Mouse (Mus musculus) CH12.LX (cell line): ENCODE measurements around the gene Myod1. TPM values are rescaled to one million over a fixed set of nuclear protein-coding genes. Genes with fewer than 3 reads are reported as not detected.

Experiments used
- DNase-seq: peaks from one replicate; pipeline ENCODE4 v3.0.0-alpha.2; 2013; ENCODE audit errors: extremely low read depth
- H3K27ac ChIP-seq: 2 replicates; pipeline ENCODE4 v1.5.1; 2012; ENCODE audit warnings: low read depth, mild to moderate bottlenecking, control low read depth, moderate library complexity; ENCODE audit not compliant: insufficient read depth
- H3K27me3 ChIP-seq: replicated peaks from 2 replicates; pipeline ENCODE3; 2012; ENCODE audit warnings: inconsistent platforms
- H3K36me3 ChIP-seq, 2 experiments: replicated peaks in 1 of 2; 2 replicates each; pipeline versions ENCODE3 to v1.6.1; 2012; ENCODE audit warnings: inconsistent platforms in 1 of 2, low read length in 1 of 2, mild to moderate bottlenecking in 1 of 2, mixed read lengths in 1 of 2, moderate library complexity in 1 of 2; ENCODE audit not compliant: control insufficient read depth in 1 of 2, insufficient read depth in 1 of 2
- H3K4me1 ChIP-seq, 2 experiments: 2 replicates each; pipeline ENCODE4 v1.6.1; 2012; ENCODE audit warnings: inconsistent platforms in 1 of 2, moderate library complexity in 1 of 2; ENCODE audit not compliant: insufficient read depth in 2 of 2, control insufficient read depth in 1 of 2
- H3K4me2 ChIP-seq: 2 replicates; pipeline ENCODE4 v1.6.1; 2012; ENCODE audit warnings: low read depth, mild to moderate bottlenecking, control low read depth; ENCODE audit not compliant: poor library complexity, insufficient read depth, severe bottlenecking
- H3K4me3 ChIP-seq, 3 experiments: fragments of 150-350 bp in 1 of 3; sonication (generic) in 1 of 3; replicated peaks in 1 of 3; 2 replicates each; pipeline versions ENCODE3 to v1.5.1; 2011 to 2012; ENCODE audit warnings: low read depth in 2 of 3, low read length in 2 of 3, mild to moderate bottlenecking in 2 of 3, moderate library complexity in 2 of 3, control low read depth in 1 of 3, improper control_type of control experiment in 1 of 3, inconsistent platforms in 1 of 3, mixed read lengths in 1 of 3; ENCODE audit not compliant: poor library complexity in 1 of 3
- H3K79me2 ChIP-seq: replicated peaks from 2 replicates; pipeline ENCODE4 v1.6.1; 2012; ENCODE audit warnings: mild to moderate bottlenecking, moderate library complexity; ENCODE audit not compliant: control insufficient read depth, poor library complexity, insufficient read depth, severe bottlenecking; ENCODE audit errors: extremely low read depth
- H3K9ac ChIP-seq: 2 replicates; pipeline ENCODE4 v1.6.1; 2012; ENCODE audit warnings: low read depth, mild to moderate bottlenecking, control low read depth, moderate library complexity; ENCODE audit not compliant: insufficient read depth
- H3K9me3 ChIP-seq: replicated peaks from 2 replicates; pipeline ENCODE3; 2012; ENCODE audit warnings: low read length, inconsistent platforms, mixed read lengths
- BHLHE40 ChIP-seq: IDR thresholded peaks from 2 replicates; pipeline ENCODE4 v1.6.1; 2011; ENCODE audit warnings: mild to moderate bottlenecking, low read depth, low read length, improper control_type of control experiment
- CHD1 ChIP-seq: IDR thresholded peaks from 2 replicates; pipeline ENCODE4 v1.6.1; 2012; ENCODE audit warnings: low read depth, low read length, improper control_type of control experiment, inconsistent platforms
- CTCF ChIP-seq, 2 experiments: IDR thresholded peaks in 1 of 2; conservative IDR thresholded peaks in 1 of 2; 2 replicates each; pipeline ENCODE4 v1.5.1; 2011 to 2012; ENCODE audit warnings: low read depth in 2 of 2, low read length in 2 of 2, improper control_type of control experiment in 1 of 2, inconsistent platforms in 1 of 2, mild to moderate bottlenecking in 1 of 2, moderate library complexity in 1 of 2
- HCFC1 ChIP-seq: IDR thresholded peaks from 2 replicates; pipeline ENCODE4 v1.6.1; 2012; ENCODE audit warnings: low read depth, mild to moderate bottlenecking, inconsistent platforms, low read length, improper control_type of control experiment
- JUN ChIP-seq: IDR thresholded peaks from 2 replicates; pipeline ENCODE4 v1.6.1; 2011; ENCODE audit warnings: low read depth, mild to moderate bottlenecking, low read length, improper control_type of control experiment, moderate library complexity; ENCODE audit not compliant: insufficient read depth
- JUND ChIP-seq: conservative IDR thresholded peaks from 2 replicates; pipeline ENCODE4 v1.6.1; 2011; ENCODE audit warnings: low read depth, low read length, improper control_type of control experiment
- MAFK ChIP-seq: IDR thresholded peaks from 2 replicates; pipeline ENCODE4 v1.6.1; 2011; ENCODE audit warnings: low read length, improper control_type of control experiment; ENCODE audit not compliant: insufficient replicate concordance
- MXI1 ChIP-seq: IDR thresholded peaks from 2 replicates; pipeline ENCODE4 v1.6.1; 2011; ENCODE audit warnings: mild to moderate bottlenecking, low read depth, low read length, improper control_type of control experiment
- NELFE ChIP-seq: IDR thresholded peaks from 2 replicates; pipeline ENCODE4 v1.6.1; 2011; ENCODE audit warnings: low read depth, low read length, improper control_type of control experiment
- PAX5 ChIP-seq: IDR thresholded peaks from 2 replicates; pipeline ENCODE4 v1.6.1; 2012; ENCODE audit warnings: low read length, inconsistent platforms, mixed read lengths
- POLR2AphosphoS2 ChIP-seq: IDR thresholded peaks from 2 replicates; pipeline ENCODE4 v1.6.1; 2011; ENCODE audit warnings: low read depth, low read length, improper control_type of control experiment
- RCOR1 ChIP-seq: conservative IDR thresholded peaks from 2 replicates; pipeline ENCODE4 v1.6.1; 2012; ENCODE audit warnings: low read depth, mild to moderate bottlenecking, inconsistent platforms, low read length, improper control_type of control experiment
- TCF12 ChIP-seq: IDR thresholded peaks from 2 replicates; pipeline ENCODE4 v1.6.1; 2014; ENCODE audit warnings: low read depth, mild to moderate bottlenecking, inconsistent platforms, low read length, improper control_type of control experiment
- USF1 ChIP-seq: IDR thresholded peaks from 2 replicates; pipeline ENCODE4 v1.6.1; 2014; ENCODE audit warnings: low read depth, mild to moderate bottlenecking, inconsistent platforms, low read length, improper control_type of control experiment
- USF2 ChIP-seq: conservative IDR thresholded peaks from 2 replicates; pipeline ENCODE4 v1.6.1; 2011; ENCODE audit warnings: low read depth, low read length, improper control_type of control experiment
- ZKSCAN1 ChIP-seq: IDR thresholded peaks from 2 replicates; pipeline ENCODE4 v1.6.1; 2012; ENCODE audit warnings: low read depth, inconsistent platforms, low read length, improper control_type of control experiment, borderline replicate concordance
- ZMIZ1 ChIP-seq: IDR thresholded peaks from 2 replicates; pipeline ENCODE4 v1.6.1; 2012; ENCODE audit warnings: low read depth, mild to moderate bottlenecking, inconsistent platforms, low read length, improper control_type of control experiment
- ZNF384 ChIP-seq: IDR thresholded peaks from 2 replicates; pipeline ENCODE4 v1.6.1; 2012; ENCODE audit warnings: low read depth, low read length, improper control_type of control experiment, inconsistent platforms
- dilution Hi-C: fragments of 300-500 bp; cut with MboI; formaldehyde crosslinking; loops from 2 replicates; pipeline ENCODE4 v1.14.3; 2020; ENCODE audit warnings: low sequenced_read_pairs; ENCODE audit not compliant: extremely low pct_unique_long_range_greater_than_20kb, extremely low pct_ligation_motif_present
- in situ Hi-C: fragments of 300-500 bp; cut with MboI; formaldehyde crosslinking; loops from 3 replicates; pipeline ENCODE4 v1.14.3; 2019; ENCODE audit warnings: low sequenced_read_pairs, low pct_ligation_motif_present, low pct_unique_long_range_greater_than_20kb, mixed read lengths
- polyA plus RNA-seq: library from polyadenylated mRNA; unstranded; fragments of >175 nt; gene quantifications from 2 replicates; pipeline ENCODE4 v1.2.1, GENCODE M21; 2012; ENCODE audit warnings: low read depth; ENCODE audit not compliant: insufficient read length
- total RNA-seq, 2 experiments: library from RNA; depleted of rRNA; stranded (reverse); fragments of 300-350 nt in 1 of 2; fragments of >200 nt in 1 of 2; gene quantifications; 2 replicates each; pipeline ENCODE4 v1.2.3; 2012 to 2014

Gene Myod1
- total and polyA plus RNA-seq, 3 experiments, result not detected

DNA sequence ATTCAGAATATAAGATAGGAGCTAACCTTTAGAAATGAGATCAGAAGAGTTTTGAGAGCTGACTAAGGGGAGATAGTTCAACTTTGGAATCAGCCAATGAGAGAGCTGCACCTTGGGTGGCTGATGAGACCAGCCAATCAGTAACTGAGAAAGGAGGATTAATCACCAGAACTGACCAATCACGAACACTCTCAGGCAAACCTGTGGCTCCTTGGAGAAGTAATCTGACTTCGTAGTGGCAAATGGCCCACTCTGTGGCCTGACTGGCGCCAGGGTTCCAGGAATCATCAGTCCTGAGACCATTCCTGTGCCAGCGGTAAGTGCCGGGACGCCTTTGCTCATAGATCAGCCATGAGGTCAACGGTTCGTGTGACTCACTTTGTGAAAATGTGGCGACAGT lies 38.9 kb upstream of the Myod1 start:
- peak; percentile 17 for DNase-seq
- Histone ChIP-seq H3K9me3 (peaks cover 8% of the 10 kb centered on the region), H3K79me2 (no peaks in the 10 kb centered on the region), H3K27me3 (peaks cover 89% of the 10 kb centered on the region), H3K4me2 (no peak overlapping the region), H3K27ac (no peak overlapping the region), H3K4me3 (no peak overlapping the region), H3K9ac (no peak overlapping the region), H3K4me1 (no peaks in the 10 kb centered on the region), H3K36me3 (no peaks in the 10 kb centered on the region)
- in situ Hi-C loops (no loop called here), dilution Hi-C loops (no loop called here)
- TF ChIP-seq PAX5 (no peak), ZNF384 (no peak), TCF12 (no peak), MXI1 (no peak), NELFE (no peak), BHLHE40 (no peak), USF2 (no peak), JUN (no peak), RCOR1 (no peak), MAFK (no peak), CTCF (conservative IDR thresholded peaks at IDR 0.05 in 1 of 2, IDR thresholded peaks at IDR 0.05 in 1 of 2; ENCODE audit: low read depth in 2 of 2, low read length in 2 of 2) (no peak), CHD1 (no peak)

GRCm38 (mm10) chr7:46339818-46340217 lies 36.5 kb upstream of the Myod1 start:
- Histone ChIP-seq H3K4me1 (no peaks in the 10 kb centered on the region), H3K27ac (no peak overlapping the region), H3K36me3 (no peaks in the 10 kb centered on the region), H3K27me3 (peaks cover 89% of the 10 kb centered on the region), H3K79me2 (no peaks in the 10 kb centered on the region), H3K4me3 (no peak overlapping the region), H3K4me2 (no peak overlapping the region), H3K9ac (no peak overlapping the region), H3K9me3 (peaks cover 8% of the 10 kb centered on the region)
- TF ChIP-seq JUND (no peak), ZNF384 (no peak), MAFK (no peak), ZKSCAN1 (no peak), CHD1 (no peak), HCFC1 (no peak), POLR2AphosphoS2 (no peak), USF1 (no peak), ZMIZ1 (no peak)
- dilution Hi-C loops (no loop called here), in situ Hi-C loops (no loop called here)
- no peak for DNase-seq
